Mouse (Mus musculus) limb, embryonic 13.5 days (tissue): ENCODE results near the gene Dio2. TPM values are rescaled to one million over a fixed set of nuclear protein-coding genes. Genes with fewer than 3 reads are reported as not detected.

Experiments used
- ATAC-seq: fragments of 200-750 bp; cut with Nextera tagmentation; 2 replicates; pipeline ENCODE4 v1.8.0; 2017; ENCODE audit warnings: low read depth, moderate number of reproducible peaks, moderate TSS enrichment; ENCODE audit not compliant: low FRiP score
- H3K27ac ChIP-seq: fragments of 300-500 bp; sonication (generic); 2 replicates; pipeline ENCODE4 v1.5.1; 2015; ENCODE audit warnings: inconsistent platforms, mild to moderate bottlenecking, moderate library complexity
- H3K27me3 ChIP-seq: fragments of 300-500 bp; sonication (generic); 2 replicates; pipeline ENCODE4 v1.6.1; 2015; ENCODE audit warnings: mild to moderate bottlenecking, inconsistent platforms
- H3K36me3 ChIP-seq: fragments of 300-500 bp; sonication (generic); 2 replicates; pipeline ENCODE4 v1.6.1; 2015; ENCODE audit warnings: inconsistent platforms, mild to moderate bottlenecking, moderate library complexity
- H3K4me1 ChIP-seq: fragments of 300-500 bp; sonication (generic); 2 replicates; pipeline ENCODE4 v1.6.1; 2015; ENCODE audit warnings: inconsistent platforms
- H3K4me2 ChIP-seq: fragments of 300-500 bp; sonication (generic); replicated peaks from 2 replicates; pipeline ENCODE4 v1.6.1; 2015; ENCODE audit warnings: inconsistent platforms, mild to moderate bottlenecking, moderate library complexity
- H3K4me3 ChIP-seq: fragments of 300-500 bp; sonication (generic); 2 replicates; pipeline ENCODE4 v1.5.1; 2015; ENCODE audit warnings: moderate library complexity, mild to moderate bottlenecking, inconsistent platforms
- H3K9ac ChIP-seq: fragments of 300-500 bp; sonication (generic); 2 replicates; pipeline ENCODE4 v1.6.1; 2015; ENCODE audit warnings: mild to moderate bottlenecking, inconsistent platforms
- H3K9me3 ChIP-seq: fragments of 300-500 bp; sonication (generic); 2 replicates; pipeline ENCODE4 v1.6.1; 2016; ENCODE audit warnings: inconsistent platforms
- WGBS: fragments of 180-500 bp; shearing (Covaris S2); methylation state at CpG from one replicate; pipeline ENCODE4 v1.1.7; 2015; 5-methylcytosine and 5-hydroxymethylcytosine counted together
- polyA plus RNA-seq: library from polyadenylated mRNA; unstranded; fragments of >200 nt; fragmentation: Nextera tagmentation; extraction: Ambion mirVana; gene quantifications from 2 replicates; pipeline ENCODE4 v1.2.1, GENCODE M21; 2015

Dio2 gene
- 0.29 and 0.37 TPM in 2 replicates for polyA plus RNA-seq

GRCm38 (mm10) chr12:90738388-90739223, at the start of gene Dio2:
Gene Dio2, minus strand, starts transcription at chr12:90738438.
- ATAC-seq: no peak; the same call in 1 of the 2 replicates
- no peak within 1 kb of the TSS for H3K27ac ChIP-seq
- no peaks in the 10 kb centered on the region for H3K27me3 ChIP-seq
- H3K4me1 ChIP-seq: peaks cover 3% of the 10 kb centered on the region; the same call in 1 of the 2 replicates
- H3K36me3 ChIP-seq: no peaks in the 10 kb centered on the region
- no peaks in the 10 kb centered on the region for H3K9me3 ChIP-seq
- H3K4me3 ChIP-seq: peak within 1 kb of the TSS; percentile 34
- 13% methylated on average over 10 of the region's 10 CpGs for WGBS
- H3K9ac ChIP-seq: peak within 1 kb of the TSS; percentile 56
- H3K4me2 ChIP-seq: peak within 1 kb of the TSS; percentile 60

- no peak overlapping the region for H3K4me2 ChIP-seq
- H3K36me3 ChIP-seq: no peaks in the 10 kb centered on the region
- H3K4me3 ChIP-seq: no peak overlapping the region
- H3K9ac ChIP-seq: no peak overlapping the region
- no peak for ATAC-seq
- H3K27ac ChIP-seq: no peak overlapping the region
- no peaks in the 10 kb centered on the region for H3K9me3 ChIP-seq
- H3K27me3 ChIP-seq: no peaks in the 10 kb centered on the region
- WGBS: 88% methylated on average over 4 of the region's 4 CpGs
- H3K4me1 ChIP-seq: no peaks in the 10 kb centered on the region
These were observed 43.2 kb upstream of the Dio2 start for GRCm38 (mm10) chr12:90781438-90781837.

- Histone ChIP-seq H3K9ac (no peak overlapping the region), H3K4me2 (no peak overlapping the region), H3K36me3 (no peaks in the 10 kb centered on the region), H3K4me1 (no peaks in the 10 kb centered on the region), H3K27ac (no peak overlapping the region), H3K27me3 (no peaks in the 10 kb centered on the region), H3K4me3 (no peak overlapping the region), H3K9me3 (no peaks in the 10 kb centered on the region)
- ATAC-seq: no peak
These were observed 6.5 kb upstream of the Dio2 start for GRCm38 (mm10) chr12:90744752-90745151.

GRCm38 (mm10) chr12:90743633-90744032, 5.4 kb upstream of the Dio2 start:
- Histone ChIP-seq H3K9me3 (no peaks in the 10 kb centered on the region), H3K4me3 (no peak overlapping the region), H3K4me1 (0 out of 2 replicates have a peak, but pooled peaks cover 3% of the 10 kb centered on the region), H3K27me3 (no peaks in the 10 kb centered on the region), H3K27ac (no peak overlapping the region), H3K36me3 (no peaks in the 10 kb centered on the region), H3K9ac (no peak overlapping the region), H3K4me2 (no peak overlapping the region)
- ATAC-seq: no peak
- 31% methylated on average over 3 of the region's 3 CpGs for WGBS

- ATAC-seq: no peak
- WGBS: 35% methylated on average over 2 of the region's 2 CpGs
These were observed 2.2 kb upstream of the Dio2 start for GRCm38 (mm10) chr12:90740468-90740867.

GRCm38 (mm10) chr12:90737932-90738331, 306 bp downstream of the Dio2 start:
- WGBS: 86% methylated on average over 13 of the region's 13 CpGs
- peak overlapping the region; percentile 60 for H3K4me2 ChIP-seq
- no peak overlapping the region for H3K9ac ChIP-seq
- H3K4me1 ChIP-seq: peaks cover 3% of the 10 kb centered on the region; the same call in 1 of the 2 replicates
- ATAC-seq: no peak
- H3K27ac ChIP-seq: no peak overlapping the region
- no peaks in the 10 kb centered on the region for H3K27me3 ChIP-seq
- 0 out of 2 replicates have a peak overlapping the region, but pooled peaks have one; percentile 34 for H3K4me3 ChIP-seq
- no peaks in the 10 kb centered on the region for H3K9me3 ChIP-seq
- H3K36me3 ChIP-seq: no peaks in the 10 kb centered on the region

More at GRCm38 (mm10) chr12:90740468-90740867, 2.2 kb upstream of the Dio2 start:
- H3K4me3 ChIP-seq: no peak overlapping the region
- peaks cover 3% of the 10 kb centered on the region; the same call in 1 of the 2 replicates for H3K4me1 ChIP-seq
- H3K9me3 ChIP-seq: no peaks in the 10 kb centered on the region
- no peaks in the 10 kb centered on the region for H3K27me3 ChIP-seq
- no peaks in the 10 kb centered on the region for H3K36me3 ChIP-seq
- no peak overlapping the region for H3K4me2 ChIP-seq
- H3K9ac ChIP-seq: no peak overlapping the region
- H3K27ac ChIP-seq: no peak overlapping the region

GRCm38 (mm10) chr12:90735447-90735846, 2.8 kb downstream of the Dio2 start:
- H3K27ac ChIP-seq: no peak overlapping the region
- peaks cover 3% of the 10 kb centered on the region; the same call in 1 of the 2 replicates for H3K4me1 ChIP-seq
- H3K4me3 ChIP-seq: no peak overlapping the region
- no peaks in the 10 kb centered on the region for H3K9me3 ChIP-seq
- H3K36me3 ChIP-seq: no peaks in the 10 kb centered on the region
- no peak for ATAC-seq
- WGBS: 84% methylated on average over 6 of the region's 6 CpGs
- no peaks in the 10 kb centered on the region for H3K27me3 ChIP-seq
- no peak overlapping the region for H3K4me2 ChIP-seq
- H3K9ac ChIP-seq: no peak overlapping the region

GRCm38 (mm10) chr12:90734503-90734902, 3.7 kb downstream of the Dio2 start:
- Histone ChIP-seq H3K27me3 (no peaks in the 10 kb centered on the region), H3K4me1 (peaks cover 3% of the 10 kb centered on the region; the same call in 1 of the 2 replicates), H3K9ac (no peak overlapping the region), H3K36me3 (no peaks in the 10 kb centered on the region), H3K4me3 (no peak overlapping the region), H3K27ac (no peak overlapping the region), H3K9me3 (no peaks in the 10 kb centered on the region), H3K4me2 (no peak overlapping the region)
- ATAC-seq: no peak
- 67% methylated on average over 5 of the region's 5 CpGs for WGBS

GRCm38 (mm10) chr12:90733721-90734120, 4.5 kb downstream of the Dio2 start:
- H3K9ac ChIP-seq: no peak overlapping the region
- H3K9me3 ChIP-seq: no peaks in the 10 kb centered on the region
- H3K4me3 ChIP-seq: no peak overlapping the region
- H3K36me3 ChIP-seq: no peaks in the 10 kb centered on the region
- no peak overlapping the region for H3K27ac ChIP-seq
- H3K4me1 ChIP-seq: peaks cover under 1% of the 10 kb centered on the region; the same call in 1 of the 2 replicates
- WGBS: 77% methylated on average over 6 of the region's 6 CpGs
- no peaks in the 10 kb centered on the region for H3K27me3 ChIP-seq
- ATAC-seq: no peak
- H3K4me2 ChIP-seq: no peak overlapping the region

- no peaks in the 10 kb centered on the region for H3K4me1 ChIP-seq
- H3K4me2 ChIP-seq: no peak overlapping the region
- H3K9ac ChIP-seq: no peak overlapping the region
- no peaks in the 10 kb centered on the region for H3K9me3 ChIP-seq
- 47% methylated on average over 10 of the region's 10 CpGs for WGBS
- no peaks in the 10 kb centered on the region for H3K27me3 ChIP-seq
- H3K4me3 ChIP-seq: no peak overlapping the region
- no peaks in the 10 kb centered on the region for H3K36me3 ChIP-seq
- no peak overlapping the region for H3K27ac ChIP-seq
- ATAC-seq: no peak
These were observed 8.6 kb downstream of the Dio2 start for GRCm38 (mm10) chr12:90729648-90730047.

GRCm38 (mm10) chr12:90725107-90725506, 13.1 kb downstream of the Dio2 start:
- WGBS: 73% methylated on average over 8 of the region's 8 CpGs
- Histone ChIP-seq H3K4me3 (no peak overlapping the region), H3K4me1 (no peaks in the 10 kb centered on the region), H3K9ac (no peak overlapping the region), H3K9me3 (no peaks in the 10 kb centered on the region), H3K36me3 (no peaks in the 10 kb centered on the region), H3K27ac (no peak overlapping the region), H3K4me2 (no peak overlapping the region), H3K27me3 (no peaks in the 10 kb centered on the region)
- no peak for ATAC-seq

GRCm38 (mm10) chr12:90724644-90725043, 13.6 kb downstream of the Dio2 start:
- Histone ChIP-seq H3K9ac (no peak overlapping the region), H3K4me3 (no peak overlapping the region), H3K36me3 (no peaks in the 10 kb centered on the region), H3K27ac (no peak overlapping the region), H3K4me1 (peaks cover 3% of the 10 kb centered on the region; the same call in 1 of the 2 replicates), H3K4me2 (no peak overlapping the region), H3K9me3 (no peaks in the 10 kb centered on the region), H3K27me3 (no peaks in the 10 kb centered on the region)
- WGBS: 90% methylated on average over 11 of the region's 11 CpGs
- no peak for ATAC-seq
